Mouse (Mus musculus): ENCODE data around the gene Pdzd9.
A peak's percentile ranks its signal among the peaks of the same experiment; 100 is the strongest.
"Not testable (repeated sequence)": the region's sequence is repeated elsewhere in the genome, so short reads cannot be mapped to it uniquely, and the experiment has no call there.

Pdzd9 gene

GRCm38 (mm10) chr7:120670153-120670875 lies at the start of gene Pdzd9:
TSS of gene Pdzd9 (minus strand) at chr7:120670343.
- DNase-seq (ENCODE audit: low spot score in 2 of 2): peak; percentile 73 to 85

GRCm38 (mm10) chr7:120717261-120717660 lies 47.1 kb upstream of the Pdzd9 start:
- DNase-seq (ENCODE audit: low spot score in 2 of 2): no peak

- DNase-seq (ENCODE audit: low spot score in 2 of 2): not testable (repeated sequence)
Measured at GRCm38 (mm10) chr7:120713951-120714350, 43.8 kb upstream of the Pdzd9 start.

- DNase-seq (ENCODE audit: low spot score in 2 of 2): no peak
Measured at GRCm38 (mm10) chr7:120713225-120713624, 43.1 kb upstream of the Pdzd9 start.

- no peak for DNase-seq (ENCODE audit: low spot score in 2 of 2)
Measured at GRCm38 (mm10) chr7:120712071-120712470, 41.9 kb upstream of the Pdzd9 start.

- DNase-seq (ENCODE audit: low spot score in 2 of 2): no peak
Measured at GRCm38 (mm10) chr7:120703888-120704287, 33.7 kb upstream of the Pdzd9 start.

GRCm38 (mm10) chr7:120699586-120699985 lies 29.4 kb upstream of the Pdzd9 start:
- no peak for DNase-seq (ENCODE audit: low spot score in 2 of 2)

GRCm38 (mm10) chr7:120696331-120696730 lies 26.2 kb upstream of the Pdzd9 start:
- no peak for DNase-seq (ENCODE audit: low spot score in 2 of 2)

GRCm38 (mm10) chr7:120695641-120696040 lies 25.5 kb upstream of the Pdzd9 start:
- no peak for DNase-seq (ENCODE audit: low spot score in 2 of 2)

GRCm38 (mm10) chr7:120695196-120695595 lies 25.1 kb upstream of the Pdzd9 start:
- no peak for DNase-seq (ENCODE audit: low spot score in 2 of 2)

GRCm38 (mm10) chr7:120693831-120694375 lies 23.8 kb upstream of the Pdzd9 start:
- DNase-seq (ENCODE audit: low spot score in 2 of 2): no peak

- no peak for DNase-seq (ENCODE audit: low spot score in 2 of 2)
Measured at GRCm38 (mm10) chr7:120690634-120691033, 20.5 kb upstream of the Pdzd9 start.

GRCm38 (mm10) chr7:120685227-120685626 lies 15.1 kb upstream of the Pdzd9 start:
- DNase-seq (ENCODE audit: low spot score in 2 of 2): no peak

- no peak for DNase-seq (ENCODE audit: low spot score in 2 of 2)
Measured at GRCm38 (mm10) chr7:120684731-120685161, 14.6 kb upstream of the Pdzd9 start.

- DNase-seq (ENCODE audit: low spot score in 2 of 2): no peak
Measured at GRCm38 (mm10) chr7:120682002-120682401, 11.9 kb upstream of the Pdzd9 start.

- DNase-seq (ENCODE audit: low spot score in 2 of 2): no peak
Measured at GRCm38 (mm10) chr7:120679023-120679422, 8.9 kb upstream of the Pdzd9 start.

GRCm38 (mm10) chr7:120677764-120678531 lies 7.8 kb upstream of the Pdzd9 start:
- DNase-seq (ENCODE audit: low spot score in 2 of 2): peak; percentile 58 to 62

GRCm38 (mm10) chr7:120677001-120677643 lies 7.0 kb upstream of the Pdzd9 start, which contains the start of gene Mosmo:
TSS of gene Mosmo (plus strand) at chr7:120677618.
- DNase-seq (ENCODE audit: low spot score in 2 of 2): peak; percentile 66 to 79

GRCm38 (mm10) chr7:120671271-120671670 lies 1.1 kb upstream of the Pdzd9 start:
- no peak for DNase-seq (ENCODE audit: low spot score in 2 of 2)

GRCm38 (mm10) chr7:120662079-120662478 lies 8.1 kb downstream of the Pdzd9 start:
- no peak for DNase-seq (ENCODE audit: low spot score in 2 of 2)

- DNase-seq (ENCODE audit: low spot score in 2 of 2): peak; percentile 61 to 64
Measured at GRCm38 (mm10) chr7:120647849-120648248, 22.3 kb downstream of the Pdzd9 start.

- no peak for DNase-seq (ENCODE audit: low spot score in 2 of 2)
Measured at GRCm38 (mm10) chr7:120643217-120643616, 26.9 kb downstream of the Pdzd9 start.
